Comparison of ENCODE assay signal across 8 mouse cellular contexts in genomic region chr15:86205300-86205699, GRCm38 (mm10). TPM values are rescaled to one million over a fixed set of nuclear protein-coding genes. Genes with fewer than 3 reads are reported as not detected.
A peak's percentile ranks its signal among the peaks of the same experiment; 100 is the strongest.
DNase-seq lines count a peak whose midpoint lies in the region; ATAC-seq and TF ChIP-seq lines count a peak whose summit lies in the region.

No protein-coding gene starts in this region.

- H3K9ac ChIP-seq in kidney, embryonic 15.5 days: no peak overlapping the region
- no peak overlapping the region for H3K9ac ChIP-seq in ES-E14 (ENCODE audit: insufficient read depth, low read depth, low read length, poor library complexity, severe bottlenecking)
- H3K9ac ChIP-seq in neural tube, embryonic 15.5 days (replicated peaks): no peak overlapping the region

- 63% methylated on average over 2 of the region's 2 CpGs for WGBS in kidney, embryonic 15.5 days
- WGBS in neural tube, embryonic 15.5 days: 70% methylated on average over 2 of the region's 2 CpGs

- in situ Hi-C loops in ES-E14 (cut with MboI; ENCODE audit: low sequenced_read_pairs in 2 of 2, unreplicated experiment in 2 of 2): no loop called here

- no peak for ATAC-seq in kidney, embryonic 15.5 days (replicated peaks; ENCODE audit: low FRiP score)
- peak; percentile 53 for ATAC-seq in inflammation-experienced regulatory T-cells, adult 6 months
- ATAC-seq in frontal cortex, adult (ENCODE audit: low TSS enrichment): no peak
- no peak for ATAC-seq in neural tube, embryonic 15.5 days (ENCODE audit: low FRiP score)

- peaks cover 42% of the 10 kb centered on the region for H3K4me1 ChIP-seq in kidney, embryonic 15.5 days
- peaks cover 0 to 24% of the 10 kb centered on the region in 2 experiments; a peak in 2 of 4 replicates for H3K4me1 ChIP-seq in ES-E14 (ENCODE audit: control insufficient read depth in 2 of 2, insufficient read depth in 2 of 2, low read length in 2 of 2, poor library complexity in 1 of 2)
- H3K4me1 ChIP-seq in neural tube, embryonic 15.5 days: peaks cover 15% of the 10 kb centered on the region

- peak; percentile 73 for DNase-seq in kidney, adult 9 months
- peak; percentile 66 for DNase-seq in ES-E14 (ENCODE audit: low read depth, low spot score)
- DNase-seq in adrenal gland, postnatal 25 days: peak; percentile 66
- peak; percentile 52 for DNase-seq in mesoderm, embryonic 11.5 days (ENCODE audit: low read depth, low spot score)

- H3K27ac ChIP-seq in kidney, embryonic 15.5 days: no peak overlapping the region
- H3K27ac ChIP-seq in ES-E14 (ENCODE audit: insufficient read depth, low read depth, low read length, poor library complexity, severe bottlenecking): no peak overlapping the region
- H3K27ac ChIP-seq in neural tube, embryonic 15.5 days (replicated peaks): no peak overlapping the region

- no peaks in the 10 kb centered on the region for H3K9me3 ChIP-seq in kidney, embryonic 15.5 days (replicated peaks)
- H3K9me3 ChIP-seq in ES-E14 (ENCODE audit: control insufficient read depth, insufficient read depth, low read depth, low read length): no peaks in the 10 kb centered on the region
- H3K9me3 ChIP-seq in neural tube, embryonic 15.5 days (replicated peaks): no peaks in the 10 kb centered on the region

- H3K4me2 ChIP-seq in kidney, embryonic 15.5 days: no peak overlapping the region
- no peak overlapping the region for H3K4me2 ChIP-seq in neural tube, embryonic 15.5 days

- H3K36me3 ChIP-seq in kidney, embryonic 15.5 days: 0 out of 2 replicates have a peak, but pooled peaks cover under 1% of the 10 kb centered on the region
- H3K36me3 ChIP-seq in ES-E14 (ENCODE audit: control insufficient read depth, insufficient read depth, low read length, poor library complexity, severe bottlenecking): no peaks in the 10 kb centered on the region
- H3K36me3 ChIP-seq in neural tube, embryonic 15.5 days: no peaks in the 10 kb centered on the region

- no peaks in the 10 kb centered on the region for H3K27me3 ChIP-seq in kidney, embryonic 15.5 days
- no peaks in the 10 kb centered on the region for H3K27me3 ChIP-seq in neural tube, embryonic 15.5 days (replicated peaks)

- H3K4me3 ChIP-seq in kidney, embryonic 15.5 days (replicated peaks): no peak overlapping the region
- H3K4me3 ChIP-seq in ES-E14 (ENCODE audit: insufficient read depth in 1 of 2, low read depth in 1 of 2, low read length in 2 of 2, poor library complexity in 1 of 2, severe bottlenecking in 1 of 2): no peak overlapping the region
- no peak overlapping the region for H3K4me3 ChIP-seq in neural tube, embryonic 15.5 days (replicated peaks)

TF ChIP-seq in ES-E14, 5 proteins besides CTCF, POLR2A, EP300 and RAD21:
- TF ChIP-seq ZNF384 (IDR thresholded peaks at IDR 0.05; ENCODE audit: low read depth, low read length): no peak
- peak; percentile 62 for TF ChIP-seq MAFK (IDR thresholded peaks at IDR 0.05; ENCODE audit: insufficient read depth, low read depth, low read length)
- peak; percentile 70; the same call in 1 of the 2 replicates for TF ChIP-seq ZC3H11A (IDR thresholded peaks at IDR 0.05; ENCODE audit: borderline replicate concordance, low read depth, low read length)
- no peak for TF ChIP-seq CHD2 (IDR thresholded peaks at IDR 0.05; ENCODE audit: low read depth, low read length)

RNA-seq across cellular contexts. Expression of gene Tbc1d22a, which starts 9.0 kb away (rescaled TPM):
- polyA plus RNA-seq in kidney, embryonic 15.5 days (2015; fragmentation: Nextera tagmentation; extraction: Ambion mirVana): 13.1 and 13.8 TPM in 2 replicates
- total RNA-seq in ES-E14 (2012; rRNA removed): 19.2 and 21.3 TPM in 2 replicates
- total RNA-seq in adrenal gland, postnatal 25 days (2021): 24.7 and 33.8 TPM in 2 replicates
- 10 to 100 TPM; 10.6 to 12.5 (median 11.6) TPM for polyA plus RNA-seq in inflammation-experienced regulatory T-cells, adult 6 months (2017; shearing (Covaris generic))
- polyA plus RNA-seq in neural tube, embryonic 15.5 days (2015; fragmentation: Nextera tagmentation; extraction: Ambion mirVana): 11.0 and 14.1 TPM in 2 replicates

RNA-seq across cellular contexts. Expression of gene Cerk, which starts 19.4 kb away (rescaled TPM):
- 12.1 and 12.4 TPM in 2 replicates for polyA plus RNA-seq in kidney, embryonic 15.5 days (2015; fragmentation: Nextera tagmentation; extraction: Ambion mirVana)
- 2.4 and 3.4 TPM in 2 replicates for total RNA-seq in ES-E14 (2012; rRNA removed)
- 26.4 and 29.6 TPM in 2 replicates for total RNA-seq in adrenal gland, postnatal 25 days (2021)
- 1 to 10 TPM; 2.3 to 6.6 (median 5.9) TPM for polyA plus RNA-seq in inflammation-experienced regulatory T-cells, adult 6 months (2017; shearing (Covaris generic))
- polyA plus RNA-seq in neural tube, embryonic 15.5 days (2015; fragmentation: Nextera tagmentation; extraction: Ambion mirVana): 26.4 and 27.5 TPM in 2 replicates
